Mouse (Mus musculus): Measurements from ENCODE around the gene Ccdc97. TPM values are rescaled to one million over a fixed set of nuclear protein-coding genes. Genes with fewer than 3 reads are reported as not detected.

Gene Ccdc97
- total RNA-seq, 4 experiments from 2014 or later, result 60.6 to 64.6 (median 62.8) TPM

- no peak for DNase-seq (ENCODE audit: low spot score in 2 of 2)
Measured at GRCm38 (mm10) chr7:25720760-25721159, 1.9 kb upstream of the Ccdc97 start.

- peak in 1 of 2 experiments; percentile 82 for DNase-seq (ENCODE audit: low spot score in 2 of 2)
Measured at GRCm38 (mm10) chr7:25719761-25720610, 1.1 kb upstream of the Ccdc97 start.

- DNase-seq (ENCODE audit: low spot score in 2 of 2), result no peak
Measured at GRCm38 (mm10) chr7:25717478-25717877, 1.4 kb downstream of the Ccdc97 start.

GRCm38 (mm10) chr7:25715731-25716271, 3.1 kb downstream of the Ccdc97 start:
- DNase-seq (ENCODE audit: low spot score in 2 of 2), result no peak

- DNase-seq (ENCODE audit: low spot score in 2 of 2), result no peak
Measured at GRCm38 (mm10) chr7:25714581-25714980, 4.3 kb downstream of the Ccdc97 start.

GRCm38 (mm10) chr7:25712801-25713200, 6.1 kb downstream of the Ccdc97 start:
- no peak for DNase-seq (ENCODE audit: low spot score in 2 of 2)

GRCm38 (mm10) chr7:25711731-25712197, 7.1 kb downstream of the Ccdc97 start:
- no peak for DNase-seq (ENCODE audit: low spot score in 2 of 2)

- no peak for DNase-seq (ENCODE audit: low spot score in 2 of 2)
Measured at GRCm38 (mm10) chr7:25711165-25711564, 7.7 kb downstream of the Ccdc97 start.

- no peak for DNase-seq (ENCODE audit: low spot score in 2 of 2)
Measured at GRCm38 (mm10) chr7:25710519-25711130, 8.3 kb downstream of the Ccdc97 start.

GRCm38 (mm10) chr7:25709961-25710360, 8.9 kb downstream of the Ccdc97 start:
- DNase-seq (ENCODE audit: low spot score in 2 of 2), result no peak

- DNase-seq (ENCODE audit: low spot score in 2 of 2), result no peak
Measured at GRCm38 (mm10) chr7:25707581-25708292, 11.2 kb downstream of the Ccdc97 start.

- DNase-seq (ENCODE audit: low spot score in 2 of 2), result no peak
Measured at GRCm38 (mm10) chr7:25706578-25707170, 12.2 kb downstream of the Ccdc97 start.

GRCm38 (mm10) chr7:25705801-25706251, 13.1 kb downstream of the Ccdc97 start:
- no peak for DNase-seq (ENCODE audit: low spot score in 2 of 2)

GRCm38 (mm10) chr7:25704716-25705364, 14.0 kb downstream of the Ccdc97 start:
- DNase-seq (ENCODE audit: low spot score in 2 of 2), result no peak

- no peak for DNase-seq (ENCODE audit: low spot score in 2 of 2)
Measured at GRCm38 (mm10) chr7:25703793-25704494, 14.9 kb downstream of the Ccdc97 start.

- no peak for DNase-seq (ENCODE audit: low spot score in 2 of 2)
Measured at GRCm38 (mm10) chr7:25702350-25702749, 16.5 kb downstream of the Ccdc97 start.

GRCm38 (mm10) chr7:25700732-25701131, 18.2 kb downstream of the Ccdc97 start:
- no peak for DNase-seq (ENCODE audit: low spot score in 2 of 2)

- DNase-seq (ENCODE audit: low spot score in 2 of 2), result no peak
Measured at GRCm38 (mm10) chr7:25699851-25700250, 19.0 kb downstream of the Ccdc97 start.

GRCm38 (mm10) chr7:25694104-25694503, 24.8 kb downstream of the Ccdc97 start:
- DNase-seq (ENCODE audit: low spot score in 2 of 2), result no peak

GRCm38 (mm10) chr7:25690051-25690450, 28.8 kb downstream of the Ccdc97 start:
- DNase-seq (ENCODE audit: low spot score in 2 of 2), result no peak

All from layer of hippocampus, adult 8-10 months (tissue).